Mouse (Mus musculus) gastrocnemius, adult 2 months (tissue): ENCODE results near the gene Stk36. TPM values are rescaled to one million over a fixed set of nuclear protein-coding genes. Genes with fewer than 3 reads are reported as not detected.

Source experiments
- DNase-seq: peaks from one replicate; pipeline ENCODE4 v3.0.0; 2022
- H3K27ac ChIP-seq: fragments of 200-600 bp; 2 replicates; pipeline ENCODE4 v1.8.1; 2022; ENCODE audit warnings: mild to moderate bottlenecking
- H3K4me3 ChIP-seq: fragments of 200-600 bp; 2 replicates; pipeline ENCODE4 v1.8.1; 2022; ENCODE audit warnings: mild to moderate bottlenecking, moderate library complexity
- CTCF ChIP-seq: fragments of 200-600 bp; IDR thresholded peaks from 2 replicates; pipeline ENCODE4 v1.8.1; 2022; ENCODE audit warnings: antibody characterized with exemption, mild to moderate bottlenecking, moderate library complexity
- intact Hi-C: fragments of 180-260 bp; cut with DNase I; formaldehyde crosslinking; loops from one replicate; pipeline ENCODE4 v1.15.1; 2025
- long read RNA-seq, 2 experiments: library from polyadenylated mRNA; stranded (forward); transcript quantifications; one replicate each; pipeline ENCODE4 v2.0.0; 2021
- total RNA-seq, 2 experiments: library from RNA; stranded (reverse); gene quantifications; 2 replicates each; pipeline ENCODE4 v1.2.3; 2021

Stk36 gene
- under 1 TPM; 0.17 to 0.20 TPM for total RNA-seq
- long read RNA-seq, experiment 1, result 0 reads
- long read RNA-seq, experiment 2, result 0 reads

- peak within 1 kb of the TSS; percentile 92 for H3K27ac ChIP-seq
- DNase-seq, result peak; percentile 90
- TF ChIP-seq CTCF, result no peak
- peak within 1 kb of the TSS; percentile 90 for H3K4me3 ChIP-seq
- intact Hi-C loops, result no loop called here
These were observed at the start of gene Stk36, which contains the start of gene Rnf25 for GRCm38 (mm10) chr1:74601267-74601962. Gene Stk36 (plus strand): TSS chr1:74601445. Gene Rnf25 (minus strand): TSS chr1:74601397.

GRCm38 (mm10) chr1:74559061-74559460 lies 42.2 kb upstream of the Stk36 start:
- no peak overlapping the region for H3K4me3 ChIP-seq
- no peak for DNase-seq
- intact Hi-C loops, result no loop called here
- no peak overlapping the region for H3K27ac ChIP-seq
- TF ChIP-seq CTCF, result no peak

GRCm38 (mm10) chr1:74565834-74566233 lies 35.4 kb upstream of the Stk36 start:
- DNase-seq, result no peak
- H3K4me3 ChIP-seq, result no peak overlapping the region
- H3K27ac ChIP-seq, result no peak overlapping the region
- no peak for TF ChIP-seq CTCF
- intact Hi-C loops, result no loop called here

- H3K4me3 ChIP-seq, result no peak overlapping the region
- intact Hi-C loops, result no loop called here
- TF ChIP-seq CTCF, result peak; percentile 5; the same call in 1 of the 2 replicates
- peak; percentile 46 for DNase-seq
- no peak overlapping the region for H3K27ac ChIP-seq
These were observed 31.2 kb upstream of the Stk36 start for GRCm38 (mm10) chr1:74569739-74570719.

- no peak overlapping the region for H3K27ac ChIP-seq
- H3K4me3 ChIP-seq, result no peak overlapping the region
- TF ChIP-seq CTCF, result no peak
- intact Hi-C loops, result loop anchor here (10.0 kb wide), 1 partner anchor 298 kb away; the partner anchor contains the start of genes Aamp and Pnkd
- DNase-seq, result no peak
These were observed 18.6 kb upstream of the Stk36 start for GRCm38 (mm10) chr1:74582621-74583020.

- intact Hi-C loops, result loop anchor here (5.0 to 10.0 kb wide), 4 partner anchors 78 to 732 kb away; partner anchors contain the start of genes Aamp, Cnot9, Dnpep and Pnkd
- DNase-seq, result peak; percentile 61
- TF ChIP-seq CTCF, result no peak
- Histone ChIP-seq H3K27ac (peak overlapping the region; percentile 96), H3K4me3 (peak overlapping the region; percentile 39)
These were observed 16.4 kb upstream of the Stk36 start for GRCm38 (mm10) chr1:74584616-74585398.

- peak overlapping the region; percentile 96 for H3K27ac ChIP-seq
- peak; percentile 40 for DNase-seq
- intact Hi-C loops, result loop anchor here (5.0 to 10.0 kb wide), 4 partner anchors 80 to 730 kb away; partner anchors contain the start of genes Aamp, Cnot9, Dnpep and Pnkd
- peak overlapping the region; percentile 99 for H3K4me3 ChIP-seq
- TF ChIP-seq CTCF, result no peak
These were observed 13.9 kb upstream of the Stk36 start for GRCm38 (mm10) chr1:74587233-74587772.

GRCm38 (mm10) chr1:74587773-74588445 lies 13.3 kb upstream of the Stk36 start, which contains the start of the genes Zfp142 and Bcs1l:
Gene Zfp142 (minus strand): TSS chr1:74588246.
Gene Bcs1l (plus strand): TSS chr1:74588289.
- peak within 1 kb of the TSS; percentile 99 for H3K4me3 ChIP-seq
- DNase-seq, result peak; percentile 99
- peak; percentile 17; the same call in 1 of the 2 replicates for TF ChIP-seq CTCF
- intact Hi-C loops, result loop anchor here (5.0 to 10.0 kb wide), 4 partner anchors 81 to 729 kb away; partner anchors contain the start of genes Aamp, Cnot9, Dnpep and Pnkd
- H3K27ac ChIP-seq, result peak within 1 kb of the TSS; percentile 96

GRCm38 (mm10) chr1:74594434-74594833 lies 6.8 kb upstream of the Stk36 start:
- Histone ChIP-seq H3K27ac (no peak overlapping the region), H3K4me3 (no peak overlapping the region)
- intact Hi-C loops, result no loop called here
- TF ChIP-seq CTCF, result no peak
- DNase-seq, result no peak

GRCm38 (mm10) chr1:74600501-74601266 lies 561 bp upstream of the Stk36 start:
- no peak for TF ChIP-seq CTCF
- DNase-seq, result no peak
- intact Hi-C loops, result no loop called here
- Histone ChIP-seq H3K27ac (peak overlapping the region; percentile 92), H3K4me3 (peak overlapping the region; percentile 90)
